Mouse (Mus musculus) limb, embryonic 13.5 days (tissue): Measurements from ENCODE around the gene Tac1. TPM values are rescaled to one million over a fixed set of nuclear protein-coding genes. Genes with fewer than 3 reads are reported as not detected.
"Not testable (repeated sequence)": the region's sequence is repeated elsewhere in the genome, so short reads cannot be mapped to it uniquely, and the experiment has no call there.

Experiments used
- ATAC-seq: fragments of 200-750 bp; cut with Nextera tagmentation; 2 replicates; pipeline ENCODE4 v1.8.0; 2017; ENCODE audit warnings: low read depth, moderate number of reproducible peaks, moderate TSS enrichment; ENCODE audit not compliant: low FRiP score
- H3K27ac ChIP-seq: fragments of 300-500 bp; sonication (generic); 2 replicates; pipeline ENCODE4 v1.5.1; 2015; ENCODE audit warnings: inconsistent platforms, mild to moderate bottlenecking, moderate library complexity
- H3K27me3 ChIP-seq: fragments of 300-500 bp; sonication (generic); 2 replicates; pipeline ENCODE4 v1.6.1; 2015; ENCODE audit warnings: mild to moderate bottlenecking, inconsistent platforms
- H3K36me3 ChIP-seq: fragments of 300-500 bp; sonication (generic); 2 replicates; pipeline ENCODE4 v1.6.1; 2015; ENCODE audit warnings: inconsistent platforms, mild to moderate bottlenecking, moderate library complexity
- H3K4me1 ChIP-seq: fragments of 300-500 bp; sonication (generic); 2 replicates; pipeline ENCODE4 v1.6.1; 2015; ENCODE audit warnings: inconsistent platforms
- H3K4me2 ChIP-seq: fragments of 300-500 bp; sonication (generic); replicated peaks from 2 replicates; pipeline ENCODE4 v1.6.1; 2015; ENCODE audit warnings: inconsistent platforms, mild to moderate bottlenecking, moderate library complexity
- H3K4me3 ChIP-seq: fragments of 300-500 bp; sonication (generic); 2 replicates; pipeline ENCODE4 v1.5.1; 2015; ENCODE audit warnings: moderate library complexity, mild to moderate bottlenecking, inconsistent platforms
- H3K9ac ChIP-seq: fragments of 300-500 bp; sonication (generic); 2 replicates; pipeline ENCODE4 v1.6.1; 2015; ENCODE audit warnings: mild to moderate bottlenecking, inconsistent platforms
- H3K9me3 ChIP-seq: fragments of 300-500 bp; sonication (generic); 2 replicates; pipeline ENCODE4 v1.6.1; 2016; ENCODE audit warnings: inconsistent platforms
- WGBS: fragments of 180-500 bp; shearing (Covaris S2); methylation state at CpG from one replicate; pipeline ENCODE4 v1.1.7; 2015; 5-methylcytosine and 5-hydroxymethylcytosine counted together
- polyA plus RNA-seq: library from polyadenylated mRNA; unstranded; fragments of >200 nt; fragmentation: Nextera tagmentation; extraction: Ambion mirVana; gene quantifications from 2 replicates; pipeline ENCODE4 v1.2.1, GENCODE M21; 2015

Gene Tac1
- polyA plus RNA-seq: 20.7 and 25.3 TPM in 2 replicates

- WGBS: under 1% methylated on average over 37 of the region's 37 CpGs
- Histone ChIP-seq H3K9ac (peak within 1 kb of the TSS; percentile 46), H3K36me3 (no peaks in the 10 kb centered on the region), H3K4me1 (peaks cover 40% of the 10 kb centered on the region), H3K27me3 (peaks cover 35% of the 10 kb centered on the region), H3K4me2 (peak within 1 kb of the TSS; percentile 76), H3K9me3 (no peaks in the 10 kb centered on the region), H3K4me3 (peak within 1 kb of the TSS; percentile 44), H3K27ac (no peak within 1 kb of the TSS)
- ATAC-seq: no peak; the same call in 1 of the 2 replicates
These were observed at the start of gene Tac1 for GRCm38 (mm10) chr6:7554829-7555391. Tac1 (plus strand) TSS chr6:7554879.

GRCm38 (mm10) chr6:7543511-7543910 lies 11.2 kb upstream of the Tac1 start:
- not testable (repeated sequence) for H3K4me1 ChIP-seq, H3K9me3 ChIP-seq, H3K27ac ChIP-seq, H3K4me3 ChIP-seq, H3K36me3 ChIP-seq, ATAC-seq, H3K27me3 ChIP-seq, H3K4me2 ChIP-seq, H3K9ac ChIP-seq
- 83% methylated on average over 2 of the region's 2 CpGs for WGBS

- H3K4me1 ChIP-seq: peaks cover 40% of the 10 kb centered on the region
- peak overlapping the region; percentile 44 for H3K4me3 ChIP-seq
- WGBS: 2% methylated on average over 25 of the region's 25 CpGs
- no peaks in the 10 kb centered on the region for H3K9me3 ChIP-seq
- H3K4me2 ChIP-seq: peak overlapping the region; percentile 76
- H3K9ac ChIP-seq: peak overlapping the region; percentile 46
- H3K36me3 ChIP-seq: no peaks in the 10 kb centered on the region
- peaks cover 35% of the 10 kb centered on the region for H3K27me3 ChIP-seq
- ATAC-seq: peak; percentile 22; the same call in 1 of the 2 replicates
- no peak overlapping the region for H3K27ac ChIP-seq
These were observed 1.2 kb downstream of the Tac1 start for GRCm38 (mm10) chr6:7555688-7556476.

DNA sequence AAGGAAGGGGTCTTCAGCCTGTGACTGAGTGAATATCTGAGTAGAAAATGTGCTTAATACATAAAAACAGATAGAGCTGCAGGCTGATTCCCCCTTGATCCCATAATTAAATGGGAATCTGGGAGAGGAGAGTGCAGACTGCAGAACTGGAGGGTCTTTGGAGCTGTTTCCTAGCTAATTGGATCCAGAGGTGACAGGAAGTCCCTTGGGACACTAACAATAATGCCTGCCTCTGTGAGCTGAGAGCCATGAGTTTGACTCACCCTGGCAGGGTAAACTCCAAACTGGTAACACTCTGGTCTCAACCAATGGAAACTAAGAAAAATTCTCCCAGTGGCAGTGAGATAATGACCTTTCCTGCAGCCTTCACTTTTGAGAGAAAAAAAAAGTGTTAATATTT lies 3.5 kb downstream of the Tac1 start:
- Histone ChIP-seq H3K36me3 (no peaks in the 10 kb centered on the region), H3K9me3 (no peaks in the 10 kb centered on the region), H3K27ac (no peak overlapping the region), H3K4me2 (peak overlapping the region; percentile 14; the same call in 1 of the 2 replicates), H3K27me3 (peaks cover 37% of the 10 kb centered on the region), H3K4me3 (no peak overlapping the region), H3K4me1 (peaks cover 40% of the 10 kb centered on the region), H3K9ac (no peak overlapping the region)
- peak; percentile 30; the same call in 1 of the 2 replicates for ATAC-seq

DNA sequence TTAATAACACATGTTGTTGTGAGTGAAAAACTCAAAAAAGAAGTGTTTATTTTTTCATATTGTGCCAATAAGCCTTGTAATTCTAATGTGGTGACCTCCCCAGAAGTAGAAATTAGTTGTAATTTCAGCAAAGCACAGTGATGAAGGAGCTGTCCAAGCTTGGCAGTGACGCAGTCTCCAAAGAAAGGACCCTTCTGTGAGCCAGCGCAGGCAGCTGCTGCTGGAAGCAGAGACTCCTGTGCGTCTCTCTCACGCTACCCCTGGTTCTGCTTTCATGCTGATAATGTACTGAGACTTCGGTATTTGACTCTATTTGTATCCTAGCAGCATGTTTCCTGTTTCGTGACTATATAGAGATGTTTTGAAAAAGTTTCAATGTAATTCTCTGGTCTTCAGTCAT lies 7.8 kb downstream of the Tac1 start:
- Histone ChIP-seq H3K27me3 (0 out of 2 replicates have a peak, but pooled peaks cover 3% of the 10 kb centered on the region), H3K9me3 (no peaks in the 10 kb centered on the region), H3K9ac (no peak overlapping the region), H3K27ac (no peak overlapping the region), H3K4me1 (peaks cover 8% of the 10 kb centered on the region), H3K4me3 (no peak overlapping the region), H3K4me2 (no peak overlapping the region), H3K36me3 (no peaks in the 10 kb centered on the region)
- 57% methylated on average over 6 of the region's 6 CpGs for WGBS
- ATAC-seq: no peak

DNA sequence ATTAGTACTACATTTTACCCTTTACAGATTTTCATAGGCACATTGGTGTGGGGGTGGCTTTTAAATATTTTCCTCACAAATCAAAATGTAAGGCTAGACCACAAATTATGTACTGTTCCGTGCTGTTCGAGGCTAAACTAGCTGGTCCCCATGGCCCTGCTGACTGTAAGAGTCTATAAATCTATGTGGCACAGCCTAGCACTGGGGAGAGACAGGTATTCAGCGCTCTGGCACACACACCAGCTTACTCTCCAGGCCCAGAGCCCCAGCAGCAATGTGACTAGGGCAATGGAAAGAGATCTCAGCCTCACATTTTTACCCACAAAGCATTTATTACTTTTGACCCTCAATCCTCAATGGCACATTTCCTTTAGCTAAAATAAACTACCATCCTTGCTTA lies 9.9 kb downstream of the Tac1 start:
- 0 out of 2 replicates have a peak, but pooled peaks cover 3% of the 10 kb centered on the region for H3K27me3 ChIP-seq
- H3K4me2 ChIP-seq: no peak overlapping the region
- H3K9ac ChIP-seq: no peak overlapping the region
- 71% methylated on average over 3 of the region's 3 CpGs for WGBS
- H3K4me1 ChIP-seq: no peaks in the 10 kb centered on the region
- no peaks in the 10 kb centered on the region for H3K9me3 ChIP-seq
- ATAC-seq: no peak
- no peak overlapping the region for H3K27ac ChIP-seq
- H3K4me3 ChIP-seq: no peak overlapping the region
- no peaks in the 10 kb centered on the region for H3K36me3 ChIP-seq

DNA sequence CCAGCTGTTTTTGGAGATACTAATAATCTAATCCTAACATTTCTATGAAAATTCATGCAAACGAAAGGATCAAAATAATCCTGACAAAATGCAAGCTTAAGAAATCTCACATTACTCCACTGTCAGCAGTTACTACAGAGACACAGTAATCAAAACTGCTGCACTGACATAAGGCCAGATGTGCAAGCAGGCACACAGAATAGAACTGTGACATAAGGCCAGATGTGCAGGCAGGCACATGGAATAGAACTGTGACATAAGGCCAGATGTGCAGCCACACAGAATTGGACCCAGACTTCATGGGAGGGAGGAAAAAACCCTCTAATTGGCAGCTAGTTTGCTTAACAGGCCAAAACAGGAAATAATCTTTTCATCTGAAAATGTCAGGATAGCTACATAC lies 16.5 kb downstream of the Tac1 start:
- no peak overlapping the region for H3K4me3 ChIP-seq
- 68% methylated on average over 1 of the region's 1 CpGs for WGBS
- no peaks in the 10 kb centered on the region for H3K27me3 ChIP-seq
- no peaks in the 10 kb centered on the region for H3K4me1 ChIP-seq
- H3K27ac ChIP-seq: no peak overlapping the region
- H3K4me2 ChIP-seq: no peak overlapping the region
- no peak overlapping the region for H3K9ac ChIP-seq
- ATAC-seq: no peak
- no peaks in the 10 kb centered on the region for H3K36me3 ChIP-seq
- H3K9me3 ChIP-seq: no peaks in the 10 kb centered on the region

GRCm38 (mm10) chr6:7578031-7578430 lies 23.4 kb downstream of the Tac1 start:
- H3K4me2 ChIP-seq: no peak overlapping the region
- ATAC-seq: no peak
- 55% methylated on average over 1 of the region's 1 CpGs for WGBS
- no peaks in the 10 kb centered on the region for H3K4me1 ChIP-seq
- no peaks in the 10 kb centered on the region for H3K9me3 ChIP-seq
- H3K36me3 ChIP-seq: no peaks in the 10 kb centered on the region
- H3K9ac ChIP-seq: no peak overlapping the region
- H3K27ac ChIP-seq: no peak overlapping the region
- no peaks in the 10 kb centered on the region for H3K27me3 ChIP-seq
- H3K4me3 ChIP-seq: no peak overlapping the region

DNA sequence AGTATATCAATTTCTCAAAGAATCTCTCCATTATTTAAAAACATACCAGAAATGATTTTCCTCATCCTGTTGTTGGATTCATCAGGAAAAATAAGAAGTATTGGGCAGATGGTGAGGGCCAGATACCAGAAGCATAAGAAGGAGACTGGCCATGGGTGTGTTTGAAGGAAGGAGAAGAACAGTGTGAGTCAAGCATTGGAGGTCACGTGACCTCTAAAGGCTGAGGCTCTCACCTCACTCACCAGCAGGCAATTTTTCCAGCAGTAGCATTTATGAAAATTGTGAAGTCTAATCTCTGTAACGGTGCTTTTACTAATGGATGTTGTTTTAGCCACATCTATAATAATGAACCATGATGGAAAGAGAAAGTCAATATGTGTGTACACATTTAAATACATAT lies 39.8 kb downstream of the Tac1 start:
- Histone ChIP-seq H3K4me2 (no peak overlapping the region), H3K4me3 (no peak overlapping the region), H3K27me3 (no peaks in the 10 kb centered on the region), H3K36me3 (no peaks in the 10 kb centered on the region), H3K4me1 (no peaks in the 10 kb centered on the region), H3K9ac (no peak overlapping the region), H3K9me3 (no peaks in the 10 kb centered on the region), H3K27ac (no peak overlapping the region)
- ATAC-seq: no peak
- 89% methylated on average over 2 of the region's 2 CpGs for WGBS

DNA sequence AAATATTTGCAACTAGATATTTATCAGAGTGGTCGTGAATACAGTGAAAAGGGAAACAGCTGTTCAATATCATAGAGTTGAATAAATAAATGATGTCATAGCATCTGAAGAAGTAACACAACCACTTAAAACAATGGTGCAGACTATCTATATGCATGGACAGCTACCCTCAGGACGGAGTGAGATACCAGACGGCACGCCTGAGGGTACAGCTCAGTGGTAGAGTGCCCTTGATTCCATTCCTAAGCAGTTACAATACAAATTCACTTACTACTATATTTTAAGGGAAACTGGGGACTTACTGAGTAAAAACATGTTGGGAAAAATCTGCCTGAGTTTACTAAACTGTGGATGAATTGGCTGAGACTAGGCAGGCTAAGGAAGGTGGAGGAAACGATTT lies 43.7 kb downstream of the Tac1 start:
- Histone ChIP-seq H3K27ac (no peak overlapping the region), H3K4me3 (no peak overlapping the region), H3K4me2 (no peak overlapping the region), H3K27me3 (no peaks in the 10 kb centered on the region), H3K9me3 (no peaks in the 10 kb centered on the region), H3K36me3 (no peaks in the 10 kb centered on the region), H3K4me1 (no peaks in the 10 kb centered on the region), H3K9ac (no peak overlapping the region)
- WGBS: 86% methylated on average over 5 of the region's 5 CpGs
- no peak for ATAC-seq

DNA sequence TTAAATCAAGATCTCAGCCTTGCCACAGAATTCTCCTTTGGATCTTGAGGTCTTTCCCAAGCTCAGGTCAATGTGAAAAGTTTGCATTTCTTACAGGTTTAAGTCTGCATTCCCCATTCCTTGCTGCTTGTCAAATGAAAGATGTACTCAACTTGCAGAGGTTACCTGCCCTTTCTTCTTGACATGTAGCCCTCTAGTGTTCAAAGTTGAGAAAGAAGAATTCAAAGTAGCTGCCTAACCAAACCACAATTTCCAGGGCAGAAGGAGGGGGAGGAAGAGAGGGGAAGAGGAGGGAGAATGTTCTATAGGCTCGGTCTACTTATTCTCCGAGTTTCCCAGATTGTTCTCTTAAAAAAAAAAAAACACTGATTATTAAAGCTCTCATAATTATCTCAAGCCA lies 45.5 kb downstream of the Tac1 start:
- no peaks in the 10 kb centered on the region for H3K27me3 ChIP-seq
- H3K4me1 ChIP-seq: no peaks in the 10 kb centered on the region
- H3K9ac ChIP-seq: no peak overlapping the region
- WGBS: 53% methylated on average over 2 of the region's 2 CpGs
- H3K9me3 ChIP-seq: no peaks in the 10 kb centered on the region
- ATAC-seq: no peak
- H3K4me2 ChIP-seq: no peak overlapping the region
- no peaks in the 10 kb centered on the region for H3K36me3 ChIP-seq
- no peak overlapping the region for H3K4me3 ChIP-seq
- H3K27ac ChIP-seq: no peak overlapping the region

DNA sequence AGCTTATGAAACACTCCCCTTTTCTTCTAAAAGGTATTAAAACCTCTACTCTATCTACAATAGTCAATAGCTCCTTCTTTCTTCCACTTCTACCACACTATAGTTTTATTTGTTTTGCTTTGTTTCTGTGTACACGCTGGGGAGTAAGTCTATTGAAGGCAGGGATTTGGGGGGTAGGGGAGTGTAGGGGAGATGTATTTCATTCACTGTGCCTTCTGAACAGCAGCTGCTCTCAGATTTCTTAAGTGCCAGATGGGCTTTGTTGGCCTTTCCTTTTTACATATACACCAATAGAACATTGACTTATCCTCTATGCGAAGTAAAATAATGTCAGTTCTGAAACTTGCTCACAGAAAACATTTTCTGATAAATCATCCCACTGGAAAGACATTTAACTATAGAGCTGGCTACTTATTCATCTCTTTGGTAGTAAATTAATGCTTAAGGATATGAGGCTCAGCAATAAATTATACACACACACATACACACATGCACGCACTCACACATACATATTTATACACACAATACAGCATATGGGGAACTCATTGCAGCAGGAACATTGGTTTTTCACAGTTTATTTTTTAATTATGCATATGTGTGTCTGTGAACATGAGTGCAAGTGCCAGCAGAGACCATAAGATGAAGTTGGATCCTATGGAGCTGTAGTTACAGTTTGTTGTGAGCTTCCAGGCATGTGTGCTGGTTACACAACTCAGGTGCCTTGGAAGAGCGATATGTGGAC lies 46.8 kb downstream of the Tac1 start:
- Histone ChIP-seq H3K27ac (no peak overlapping the region), H3K27me3 (no peaks in the 10 kb centered on the region), H3K36me3 (no peaks in the 10 kb centered on the region), H3K4me1 (no peaks in the 10 kb centered on the region), H3K9ac (no peak overlapping the region), H3K4me2 (no peak overlapping the region), H3K4me3 (no peak overlapping the region), H3K9me3 (no peaks in the 10 kb centered on the region)
- 87% methylated on average over 4 of the region's 4 CpGs for WGBS
- no peak for ATAC-seq
